Mouse (Mus musculus): Measurements from ENCODE around the gene Fer1l4.

- TF ChIP-seq CTCF (IDR thresholded peaks at IDR 0.05; ENCODE audit: low read depth) = no peak
- TF ChIP-seq EP300 (optimal IDR thresholded peaks at IDR 0.05) = no peak
These were observed 4.8 kb downstream of the Fer1l4 start for GRCm38 (mm10) chr2:156047929-156048328.

Data from stomach, postnatal 0 days (tissue).